Mouse (Mus musculus) central nervous system, embryonic 14 days (tissue): ENCODE measurements around the gene Parp9. TPM values are rescaled to one million over a fixed set of nuclear protein-coding genes. Genes with fewer than 3 reads are reported as not detected.

ENCODE experiments used
- polyA plus RNA-seq: library from polyadenylated mRNA; depleted of rRNA; stranded (reverse); fragments of >200 nt; gene quantifications from 2 replicates; pipeline ENCODE4 v1.2.3, GENCODE M21; 2012; rRNA removed

Parp9 gene
- 3.1 and 3.7 TPM in 2 replicates for polyA plus RNA-seq

GRCm38 (mm10) chr16:35938211-35939151, at the start of gene Parp9, which contains the start of gene Dtx3l:
Parp9 (plus strand) TSS chr16:35938470.
Dtx3l (minus strand) TSS chr16:35939151.

GRCm38 (mm10) chr16:35978450-35978849, 40.2 kb downstream of the Parp9 start, which contains the start of gene Kpna1:
Kpna1 (plus strand) TSS chr16:35978750.

Other genes with a start within 250 kb of the Parp9 start
- gene Dirc2, start 169.1 kb upstream of the Parp9 start, polyA plus RNA-seq: 49.0 and 49.6 TPM in 2 replicates
- 14.7 and 16.9 TPM in 2 replicates for gene Hspbap1, start 168.1 kb upstream of the Parp9 start, polyA plus RNA-seq
- gene Parp14, start 66.9 kb upstream of the Parp9 start, polyA plus RNA-seq: 1.2 and 1.7 TPM in 2 replicates
- gene Dtx3l, start 681 bp downstream of the Parp9 start, polyA plus RNA-seq: 1.7 and 1.8 TPM in 2 replicates
- gene Kpna1, start 40.3 kb downstream of the Parp9 start, polyA plus RNA-seq: 29.4 and 34.6 TPM in 2 replicates
- gene Wdr5b, start 102.7 kb downstream of the Parp9 start, polyA plus RNA-seq: 7.3 and 8.0 TPM in 2 replicates
- gene Fam162a, start 133.1 kb downstream of the Parp9 start, polyA plus RNA-seq: 156 and 159 TPM in 2 replicates
- gene Ccdc58, start 133.2 kb downstream of the Parp9 start, polyA plus RNA-seq: 31.8 and 33.9 TPM in 2 replicates
- gene Csta1, start 192.8 kb downstream of the Parp9 start, polyA plus RNA-seq: 0.09 TPM in 1 of 2 replicates, not detected in the other
- 0.54 and 1.3 TPM in 2 replicates for gene Stfa2l1, start 218.3 kb downstream of the Parp9 start, polyA plus RNA-seq
- gene Gm5483, start 245.7 kb downstream of the Parp9 start, polyA plus RNA-seq: 1.5 and 3.3 TPM in 2 replicates